Mouse (Mus musculus): ENCODE measurements around the gene Sstr1.

Sstr1 gene

GRCm38 (mm10) chr12:58211163-58212071, at the start of gene Sstr1:
Sstr1 (plus strand) TSS chr12:58211772.
- DNase-seq (ENCODE audit: extremely low read depth, insufficient read length, low spot score): no peak

GRCm38 (mm10) chr12:58198810-58199209, 12.8 kb upstream of the Sstr1 start:
- no peak for DNase-seq (ENCODE audit: extremely low read depth, insufficient read length, low spot score)

GRCm38 (mm10) chr12:58201190-58201589, 10.4 kb upstream of the Sstr1 start:
- no peak for DNase-seq (ENCODE audit: extremely low read depth, insufficient read length, low spot score)

- no peak for DNase-seq (ENCODE audit: extremely low read depth, insufficient read length, low spot score)
Measured at GRCm38 (mm10) chr12:58207956-58208355, 3.6 kb upstream of the Sstr1 start.

GRCm38 (mm10) chr12:58212261-58212923, 820 bp downstream of the Sstr1 start:
- DNase-seq (ENCODE audit: extremely low read depth, insufficient read length, low spot score): no peak

GRCm38 (mm10) chr12:58212924-58213450, 1.4 kb downstream of the Sstr1 start:
- no peak for DNase-seq (ENCODE audit: extremely low read depth, insufficient read length, low spot score)

GRCm38 (mm10) chr12:58213451-58214288, 2.1 kb downstream of the Sstr1 start:
- no peak for DNase-seq (ENCODE audit: extremely low read depth, insufficient read length, low spot score)

GRCm38 (mm10) chr12:58214289-58215136, 2.9 kb downstream of the Sstr1 start:
- no peak for DNase-seq (ENCODE audit: extremely low read depth, insufficient read length, low spot score)

- no peak for DNase-seq (ENCODE audit: extremely low read depth, insufficient read length, low spot score)
Measured at GRCm38 (mm10) chr12:58216218-58216617, 4.6 kb downstream of the Sstr1 start.

- DNase-seq (ENCODE audit: extremely low read depth, insufficient read length, low spot score): no peak
Measured at GRCm38 (mm10) chr12:58219078-58219477, 7.5 kb downstream of the Sstr1 start.

GRCm38 (mm10) chr12:58225644-58226043, 14.1 kb downstream of the Sstr1 start:
- DNase-seq (ENCODE audit: extremely low read depth, insufficient read length, low spot score): no peak

- DNase-seq (ENCODE audit: extremely low read depth, insufficient read length, low spot score): no peak
Measured at GRCm38 (mm10) chr12:58232489-58232888, 20.9 kb downstream of the Sstr1 start.

- DNase-seq (ENCODE audit: extremely low read depth, insufficient read length, low spot score): no peak
Measured at GRCm38 (mm10) chr12:58251901-58252300, 40.3 kb downstream of the Sstr1 start.

Measured in 3134 (cell line).